Mouse (Mus musculus) CD4-positive helper T cell, adult 2 months (primary cell): ENCODE measurements around the gene Aste1.
A peak's percentile ranks its signal among the peaks of the same experiment; 100 is the strongest.

ENCODE experiments used
- DNase-seq: peaks from one replicate; pipeline ENCODE4 v3.0.0-alpha.2; 2012; ENCODE audit warnings: low read depth, missing footprints, low spot score

Gene Aste1

GRCm38 (mm10) chr9:105395218-105395627 is at the start of gene Aste1, which contains the start of gene Nek11:
Gene Aste1 (plus strand): TSS chr9:105395392.
Gene Nek11 (minus strand): TSS chr9:105395524.
- peak; percentile 94 for DNase-seq

GRCm38 (mm10) chr9:105348242-105349031 is 46.8 kb upstream of the Aste1 start:
- no peak for DNase-seq

- no peak for DNase-seq
Observed at GRCm38 (mm10) chr9:105349034-105349433, 46.2 kb upstream of the Aste1 start.

GRCm38 (mm10) chr9:105362181-105362580 is 33.0 kb upstream of the Aste1 start:
- no peak for DNase-seq

GRCm38 (mm10) chr9:105363520-105364231 is 31.5 kb upstream of the Aste1 start:
- no peak for DNase-seq

- no peak for DNase-seq
Observed at GRCm38 (mm10) chr9:105366199-105366598, 29.0 kb upstream of the Aste1 start.

GRCm38 (mm10) chr9:105368605-105369004 is 26.6 kb upstream of the Aste1 start:
- peak; percentile 35 for DNase-seq

- DNase-seq: no peak
Observed at GRCm38 (mm10) chr9:105374361-105374760, 20.8 kb upstream of the Aste1 start.

- no peak for DNase-seq
Observed at GRCm38 (mm10) chr9:105376411-105376810, 18.8 kb upstream of the Aste1 start.

- DNase-seq: no peak
Observed at GRCm38 (mm10) chr9:105376954-105377530, 18.1 kb upstream of the Aste1 start.

GRCm38 (mm10) chr9:105377622-105378021 is 17.6 kb upstream of the Aste1 start:
- no peak for DNase-seq

- DNase-seq: no peak
Observed at GRCm38 (mm10) chr9:105379533-105380145, 15.6 kb upstream of the Aste1 start.

- DNase-seq: no peak
Observed at GRCm38 (mm10) chr9:105387403-105387802, 7.8 kb upstream of the Aste1 start.

- DNase-seq: peak; percentile 44
Observed at GRCm38 (mm10) chr9:105389289-105389688, 5.9 kb upstream of the Aste1 start.

GRCm38 (mm10) chr9:105390616-105391015 is 4.6 kb upstream of the Aste1 start:
- DNase-seq: no peak

GRCm38 (mm10) chr9:105394720-105395119 is 472 bp upstream of the Aste1 start:
- no peak for DNase-seq

- DNase-seq: no peak
Observed at GRCm38 (mm10) chr9:105408549-105408948, 13.4 kb downstream of the Aste1 start.

GRCm38 (mm10) chr9:105459032-105459431 is 63.8 kb downstream of the Aste1 start:
- no peak for DNase-seq

- no peak for DNase-seq
Observed at GRCm38 (mm10) chr9:105461496-105461895, 66.3 kb downstream of the Aste1 start.
